Mouse (Mus musculus): ENCODE measurements around the gene Eloa. TPM values are rescaled to one million over a fixed set of nuclear protein-coding genes. Genes with fewer than 3 reads are reported as not detected.

Gene Eloa
- polyA plus RNA-seq, 1 experiment, result 18.4 TPM

DNA sequence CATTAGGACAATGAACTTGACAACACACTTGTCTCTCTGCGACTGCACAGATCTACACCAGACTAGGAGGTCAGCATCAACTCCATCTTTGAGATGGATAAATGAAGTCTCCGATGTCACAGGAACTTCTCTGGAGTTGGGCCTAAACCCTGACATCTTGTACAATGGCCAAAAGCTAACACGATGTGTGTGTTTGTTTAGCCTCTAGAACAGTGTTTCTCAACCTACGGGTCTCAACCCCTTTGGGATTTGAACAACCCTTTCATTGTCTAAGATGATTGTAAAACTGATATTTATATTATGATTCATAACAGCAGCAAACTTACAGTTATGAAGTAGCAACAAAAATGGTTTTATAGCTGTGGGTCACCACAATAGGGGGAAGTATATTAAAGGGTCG lies 36.4 kb upstream of the Eloa start:
- H3K79me3 ChIP-seq (ENCODE audit: low read depth), result peaks cover 3% of the 10 kb centered on the region
- H3K79me2 ChIP-seq (ENCODE audit: control insufficient read depth, insufficient read depth), result peaks cover 4% of the 10 kb centered on the region
- no peak overlapping the region for H3ac ChIP-seq (ENCODE audit: control insufficient read depth, insufficient read length, low read depth)
- H3K4me3 ChIP-seq (ENCODE audit: insufficient read depth, poor library complexity, severe bottlenecking), result no peak overlapping the region
- no peaks in the 10 kb centered on the region for H3K27me3 ChIP-seq (ENCODE audit: control insufficient read depth, insufficient read depth, insufficient read length)
- TF ChIP-seq CTCF (IDR thresholded peaks at IDR 0.05; ENCODE audit: control insufficient read depth, insufficient read depth, insufficient read length) (no peak), CEBPB (IDR thresholded peaks at IDR 0.05; ENCODE audit: low read depth) (peak; percentile 59)
- no peaks in the 10 kb centered on the region for H3K36me3 ChIP-seq (ENCODE audit: control insufficient read depth, insufficient read depth)

DNA sequence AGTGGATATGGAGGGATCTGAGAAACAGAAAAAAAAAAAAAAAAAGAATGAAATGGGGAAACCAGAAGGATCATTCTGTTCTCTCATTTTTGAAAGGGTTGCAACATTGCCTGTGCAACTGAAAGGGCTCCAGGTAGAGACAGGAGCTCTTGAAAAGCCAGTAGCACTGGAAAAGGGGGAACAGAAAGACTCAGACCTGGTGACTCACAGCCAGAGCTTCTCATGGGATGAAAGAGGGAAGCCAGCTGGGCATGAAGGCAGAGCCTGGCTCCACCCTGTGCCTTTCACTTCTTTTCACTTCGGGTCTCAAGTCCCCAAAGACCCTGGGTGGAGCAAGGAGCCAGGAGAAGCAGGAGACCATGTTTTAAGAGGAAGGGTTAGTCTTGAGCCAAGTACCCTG lies 34.5 kb upstream of the Eloa start:
- no peaks in the 10 kb centered on the region for H3K27me3 ChIP-seq (ENCODE audit: control insufficient read depth, insufficient read depth, insufficient read length)
- peaks cover 22% of the 10 kb centered on the region for H3K79me2 ChIP-seq (ENCODE audit: control insufficient read depth, insufficient read depth)
- TF ChIP-seq CTCF (IDR thresholded peaks at IDR 0.05; ENCODE audit: control insufficient read depth, insufficient read depth, insufficient read length) (no peak), USF1 (IDR thresholded peaks at IDR 0.05; ENCODE audit: low read depth) (no peak), MYOD1 (IDR thresholded peaks at IDR 0.05; ENCODE audit: control insufficient read depth, insufficient read length, low read depth) (no peak), MAX (IDR thresholded peaks at IDR 0.05) (no peak), FOSL1 (IDR thresholded peaks at IDR 0.05; ENCODE audit: insufficient read depth, low read length, poor library complexity, severe bottlenecking) (no peak), MYOG (IDR thresholded peaks at IDR 0.05; ENCODE audit: control insufficient read depth, extremely low read depth, insufficient read length) (no peak), CEBPB (IDR thresholded peaks at IDR 0.05; ENCODE audit: low read depth) (no peak)
- H3ac ChIP-seq (ENCODE audit: control insufficient read depth, insufficient read length, low read depth), result no peak overlapping the region
- peaks cover 22% of the 10 kb centered on the region for H3K79me3 ChIP-seq (ENCODE audit: low read depth)
- H3K36me3 ChIP-seq (ENCODE audit: control insufficient read depth, insufficient read depth), result peaks cover 18% of the 10 kb centered on the region
- H3K4me3 ChIP-seq (ENCODE audit: insufficient read depth, poor library complexity, severe bottlenecking), result no peak overlapping the region

DNA sequence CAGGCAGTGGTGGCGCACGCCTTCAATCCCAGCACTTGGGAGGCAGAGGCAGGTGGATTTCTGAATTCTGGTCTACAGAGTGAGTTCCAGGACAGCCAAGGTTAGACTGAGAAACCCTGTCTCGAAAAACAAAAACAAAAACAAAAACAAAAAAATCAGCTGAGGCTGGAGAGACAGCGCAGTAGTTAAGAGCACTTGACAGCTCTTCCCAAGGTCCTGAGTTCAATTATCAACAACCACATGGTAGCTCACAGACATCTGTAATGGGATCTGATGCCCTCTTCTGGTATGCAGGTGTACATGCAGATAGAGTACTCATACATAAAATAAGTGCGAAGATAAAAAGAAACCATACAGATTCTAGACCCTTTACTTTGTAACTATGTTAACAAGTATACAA lies 32.3 kb upstream of the Eloa start:
- H3K27me3 ChIP-seq (ENCODE audit: control insufficient read depth, insufficient read depth, insufficient read length), result no peaks in the 10 kb centered on the region
- no peak for TF ChIP-seq MYOD1 (IDR thresholded peaks at IDR 0.05; ENCODE audit: control insufficient read depth, insufficient read length, low read depth)
- TF ChIP-seq MYOG (IDR thresholded peaks at IDR 0.05; ENCODE audit: control insufficient read depth, extremely low read depth, insufficient read length), result no peak
- no peak for TF ChIP-seq CEBPB (IDR thresholded peaks at IDR 0.05; ENCODE audit: low read depth)
- TF ChIP-seq CTCF (IDR thresholded peaks at IDR 0.05; ENCODE audit: control insufficient read depth, insufficient read depth, insufficient read length), result no peak
- no peak for TF ChIP-seq FOSL1 (IDR thresholded peaks at IDR 0.05; ENCODE audit: insufficient read depth, low read length, poor library complexity, severe bottlenecking)
- TF ChIP-seq USF1 (IDR thresholded peaks at IDR 0.05; ENCODE audit: low read depth), result no peak
- peaks cover 44% of the 10 kb centered on the region for H3K79me2 ChIP-seq (ENCODE audit: control insufficient read depth, insufficient read depth)
- peaks cover 40% of the 10 kb centered on the region for H3K36me3 ChIP-seq (ENCODE audit: control insufficient read depth, insufficient read depth)
- no peak overlapping the region for H3K4me3 ChIP-seq (ENCODE audit: insufficient read depth, poor library complexity, severe bottlenecking)
- H3K79me3 ChIP-seq (ENCODE audit: low read depth), result peaks cover 43% of the 10 kb centered on the region
- no peak overlapping the region for H3ac ChIP-seq (ENCODE audit: control insufficient read depth, insufficient read length, low read depth)

DNA sequence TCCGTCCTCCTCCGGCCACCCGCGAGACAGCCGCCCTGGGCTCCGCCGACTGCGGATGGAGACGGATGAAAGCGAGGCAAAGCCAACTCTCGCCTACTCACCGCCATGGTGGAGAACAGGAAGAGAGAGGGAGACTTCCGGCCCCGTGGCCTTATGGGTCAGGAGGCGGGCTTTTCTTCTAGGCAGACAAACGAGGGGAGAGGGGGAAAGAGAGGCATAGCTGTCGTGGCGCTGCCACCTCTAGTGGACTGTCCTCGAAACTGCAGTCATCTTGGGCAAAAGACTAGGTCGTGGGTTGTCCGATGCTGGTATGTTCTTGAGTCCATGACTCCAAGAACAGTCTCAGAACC lies 31.7 kb upstream of the Eloa start, which contains the start of gene Rpl11:
Gene Rpl11, minus strand, starts transcription at position 182 of the 350 bp plus-strand sequence.
- Histone ChIP-seq H3ac (ENCODE audit: control insufficient read depth, insufficient read length, low read depth) (peak within 1 kb of the TSS; percentile 94), H3K79me2 (ENCODE audit: control insufficient read depth, insufficient read depth) (peaks cover 51% of the 10 kb centered on the region), H3K27me3 (ENCODE audit: control insufficient read depth, insufficient read depth, insufficient read length) (no peaks in the 10 kb centered on the region), H3K4me3 (ENCODE audit: insufficient read depth, poor library complexity, severe bottlenecking) (peak within 1 kb of the TSS; percentile 95), H3K36me3 (ENCODE audit: control insufficient read depth, insufficient read depth) (peaks cover 46% of the 10 kb centered on the region), H3K79me3 (ENCODE audit: low read depth) (peaks cover 50% of the 10 kb centered on the region)
- TF ChIP-seq MYOG (IDR thresholded peaks at IDR 0.05; ENCODE audit: control insufficient read depth, extremely low read depth, insufficient read length) (no peak), FOSL1 (IDR thresholded peaks at IDR 0.05; ENCODE audit: insufficient read depth, low read length, poor library complexity, severe bottlenecking) (no peak), CTCF (IDR thresholded peaks at IDR 0.05; ENCODE audit: control insufficient read depth, insufficient read depth, insufficient read length) (peak; percentile 58), USF1 (IDR thresholded peaks at IDR 0.05; ENCODE audit: low read depth) (peak; percentile 72), MYOD1 (IDR thresholded peaks at IDR 0.05; ENCODE audit: control insufficient read depth, insufficient read length, low read depth) (no peak), CEBPB (IDR thresholded peaks at IDR 0.05; ENCODE audit: low read depth) (no peak), MAX (IDR thresholded peaks at IDR 0.05) (peak; percentile 80)

DNA sequence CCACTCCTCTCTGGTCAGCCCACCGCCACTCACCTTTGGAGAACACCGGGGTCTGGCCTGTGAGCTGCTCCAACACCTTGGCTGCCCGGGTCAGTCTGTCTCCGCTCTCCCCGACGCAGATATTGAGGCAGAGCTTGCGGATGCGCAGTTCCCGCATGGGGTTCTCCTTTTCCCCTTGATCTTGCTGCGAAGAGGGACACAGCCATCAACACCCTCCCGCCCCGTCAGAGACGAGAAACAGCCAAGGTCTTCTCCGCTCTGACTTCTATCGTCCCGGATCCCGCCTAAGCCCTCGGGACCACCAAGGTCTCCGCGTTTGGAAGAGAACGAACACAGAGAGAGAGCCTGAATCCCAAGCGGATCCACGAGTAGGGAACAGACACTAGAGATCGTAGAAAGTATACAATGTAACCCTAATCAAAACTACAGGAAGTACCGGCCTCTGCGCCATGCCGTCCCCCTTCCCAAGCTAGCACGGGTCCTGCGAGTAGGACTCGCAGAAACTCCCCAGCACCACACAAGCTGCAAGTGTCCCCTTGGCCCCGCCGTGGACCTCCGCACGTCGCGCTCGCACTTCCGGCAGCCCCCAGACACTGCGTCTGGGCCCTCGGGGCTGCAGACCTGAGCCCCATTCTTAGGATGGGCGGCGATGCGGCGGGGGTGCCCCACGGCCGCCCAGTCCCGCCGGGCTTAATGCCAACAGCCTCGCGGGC lies 31.1 kb upstream of the Eloa start:
- H3K36me3 ChIP-seq (ENCODE audit: control insufficient read depth, insufficient read depth), result peaks cover 51% of the 10 kb centered on the region
- peaks cover 51% of the 10 kb centered on the region for H3K79me3 ChIP-seq (ENCODE audit: low read depth)
- H3ac ChIP-seq (ENCODE audit: control insufficient read depth, insufficient read length, low read depth), result peak overlapping the region; percentile 94
- no peaks in the 10 kb centered on the region for H3K27me3 ChIP-seq (ENCODE audit: control insufficient read depth, insufficient read depth, insufficient read length)
- H3K4me3 ChIP-seq (ENCODE audit: insufficient read depth, poor library complexity, severe bottlenecking), result peak overlapping the region; percentile 95
- TF ChIP-seq MYOD1 (IDR thresholded peaks at IDR 0.05; ENCODE audit: control insufficient read depth, insufficient read length, low read depth) (no peak), FOSL1 (IDR thresholded peaks at IDR 0.05; ENCODE audit: insufficient read depth, low read length, poor library complexity, severe bottlenecking) (no peak)
- peaks cover 51% of the 10 kb centered on the region for H3K79me2 ChIP-seq (ENCODE audit: control insufficient read depth, insufficient read depth)

DNA sequence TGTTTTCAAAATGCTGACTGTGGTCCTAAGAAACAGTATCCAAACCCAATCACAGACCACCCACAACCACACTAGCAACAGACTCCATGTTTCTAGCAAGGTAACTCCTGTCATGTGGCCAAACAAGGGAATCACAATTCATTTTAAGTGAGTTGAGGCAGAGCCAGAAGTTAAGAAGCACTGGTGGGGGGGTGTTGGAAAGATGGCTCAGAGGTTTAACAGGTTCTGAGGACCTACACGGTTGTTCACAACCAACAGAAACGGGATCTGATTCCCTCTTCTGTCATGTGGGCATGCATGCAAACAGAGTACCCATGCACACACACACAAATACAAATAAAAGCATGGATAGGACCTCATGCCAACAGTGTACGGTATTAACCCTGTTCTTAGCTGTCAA lies 30.5 kb upstream of the Eloa start:
- peak overlapping the region; percentile 95 for H3K4me3 ChIP-seq (ENCODE audit: insufficient read depth, poor library complexity, severe bottlenecking)
- peaks cover 57% of the 10 kb centered on the region for H3K36me3 ChIP-seq (ENCODE audit: control insufficient read depth, insufficient read depth)
- TF ChIP-seq CEBPB (IDR thresholded peaks at IDR 0.05; ENCODE audit: low read depth), result no peak
- TF ChIP-seq USF1 (IDR thresholded peaks at IDR 0.05; ENCODE audit: low read depth), result no peak
- no peak for TF ChIP-seq MAX (IDR thresholded peaks at IDR 0.05)
- no peak for TF ChIP-seq FOSL1 (IDR thresholded peaks at IDR 0.05; ENCODE audit: insufficient read depth, low read length, poor library complexity, severe bottlenecking)
- no peak for TF ChIP-seq MYOG (IDR thresholded peaks at IDR 0.05; ENCODE audit: control insufficient read depth, extremely low read depth, insufficient read length)
- TF ChIP-seq MYOD1 (IDR thresholded peaks at IDR 0.05; ENCODE audit: control insufficient read depth, insufficient read length, low read depth), result no peak
- TF ChIP-seq CTCF (IDR thresholded peaks at IDR 0.05; ENCODE audit: control insufficient read depth, insufficient read depth, insufficient read length), result no peak
- peaks cover 51% of the 10 kb centered on the region for H3K79me2 ChIP-seq (ENCODE audit: control insufficient read depth, insufficient read depth)
- H3ac ChIP-seq (ENCODE audit: control insufficient read depth, insufficient read length, low read depth), result peak overlapping the region; percentile 94
- peaks cover 51% of the 10 kb centered on the region for H3K79me3 ChIP-seq (ENCODE audit: low read depth)
- no peaks in the 10 kb centered on the region for H3K27me3 ChIP-seq (ENCODE audit: control insufficient read depth, insufficient read depth, insufficient read length)

Data from C2C12 (cell line).